Mouse (Mus musculus) hindbrain, embryonic 14.5 days (tissue): ENCODE data around the gene Aen. TPM values are rescaled to one million over a fixed set of nuclear protein-coding genes. Genes with fewer than 3 reads are reported as not detected.

Experiments used
- ATAC-seq: fragments of 200-750 bp; cut with Nextera tagmentation; 2 replicates; pipeline ENCODE4 v1.8.0; 2017; ENCODE audit warnings: moderate number of reproducible peaks, mild to moderate bottlenecking, moderate TSS enrichment, moderate library complexity; ENCODE audit not compliant: low FRiP score
- DNase-seq: peaks from one replicate; pipeline ENCODE4 v3.0.0-alpha.2; 2015; ENCODE audit warnings: low spot score
- H3K27ac ChIP-seq: fragments of 300-500 bp; sonication (generic); 2 replicates; pipeline ENCODE4 v1.5.1; 2014; ENCODE audit warnings: mild to moderate bottlenecking, moderate library complexity
- H3K27me3 ChIP-seq: fragments of 300-500 bp; sonication (generic); 2 replicates; pipeline ENCODE4 v1.6.1; 2014; ENCODE audit warnings: mild to moderate bottlenecking, low read length, mixed read lengths; ENCODE audit not compliant: control insufficient read depth, insufficient read depth
- H3K36me3 ChIP-seq: fragments of 300-500 bp; sonication (generic); replicated peaks from 2 replicates; pipeline ENCODE4 v1.6.1; 2014; ENCODE audit not compliant: control insufficient read depth, insufficient read depth
- H3K4me1 ChIP-seq: fragments of 300-500 bp; sonication (generic); replicated peaks from 2 replicates; pipeline ENCODE4 v1.6.1; 2014; ENCODE audit warnings: antibody characterized with exemption, low read length, mixed read lengths; ENCODE audit not compliant: control insufficient read depth, insufficient read depth
- H3K4me2 ChIP-seq: fragments of 300-500 bp; sonication (generic); replicated peaks from 2 replicates; pipeline ENCODE4 v1.6.1; 2014; ENCODE audit warnings: mild to moderate bottlenecking, moderate library complexity
- H3K4me3 ChIP-seq: fragments of 300-500 bp; sonication (generic); replicated peaks from 2 replicates; pipeline ENCODE4 v1.5.1; 2014; ENCODE audit warnings: mild to moderate bottlenecking, low read length
- H3K9ac ChIP-seq: fragments of 300-500 bp; sonication (generic); 2 replicates; pipeline ENCODE4 v1.6.1; 2014
- H3K9me3 ChIP-seq: fragments of 300-500 bp; sonication (generic); 2 replicates; pipeline ENCODE4 v1.6.1; 2016; ENCODE audit warnings: low read length; ENCODE audit not compliant: control insufficient read depth
- WGBS: fragments of 180-500 bp; shearing (Covaris S2); extraction: QIAGEN DNeasy Blood & Tissue Kit; methylation state at CpG from one replicate; pipeline ENCODE4 v1.1.7; 2014; 5-methylcytosine and 5-hydroxymethylcytosine counted together
- microRNA-seq: library from miRNA; unstranded; fragments of <30 nt; microRNA quantifications from one replicate; pipeline ENCODE4, GENCODE M21; 2016
- polyA plus RNA-seq: library from polyadenylated mRNA; unstranded; fragments of >200 nt; fragmentation: Nextera tagmentation; extraction: Ambion mirVana; gene quantifications from 2 replicates; pipeline ENCODE4 v1.2.1, GENCODE M21; 2014

Aen gene
- polyA plus RNA-seq, 1 experiment from 2014 or later = 42.0 TPM

DNA sequence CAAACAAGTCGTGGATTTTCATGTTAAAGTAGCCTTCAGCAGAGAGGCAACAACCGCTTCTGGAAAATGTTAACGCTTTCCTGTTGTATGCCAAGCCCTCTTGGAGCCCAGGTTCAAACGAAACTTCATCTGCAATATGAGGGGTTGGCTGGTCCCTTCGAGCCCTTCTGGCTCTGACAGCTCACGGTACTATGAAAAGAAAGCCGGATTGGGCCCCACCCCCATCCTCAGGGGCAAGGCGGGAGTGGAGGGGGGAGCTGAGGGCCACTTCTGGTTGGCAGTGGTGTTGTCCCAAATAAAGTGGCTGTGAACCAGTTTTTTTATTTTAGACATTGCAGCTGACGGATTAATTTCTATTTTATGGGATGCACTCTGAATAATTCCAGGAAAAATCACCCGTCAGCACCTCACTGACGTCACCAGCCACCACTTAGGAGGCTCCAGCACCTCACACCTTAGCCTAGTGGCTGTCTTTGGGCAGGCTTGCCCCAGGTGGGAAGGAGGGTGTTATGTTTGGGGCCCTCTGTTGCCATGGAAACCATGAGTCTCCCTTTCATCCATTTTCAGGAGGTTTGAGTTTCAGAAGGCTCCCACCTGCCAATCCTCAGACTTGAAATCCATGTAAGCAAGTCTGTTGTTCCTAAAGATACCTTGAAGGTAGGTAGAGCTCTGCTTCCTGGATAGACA is 58.4 kb downstream of the Aen start:
- WGBS = 37% methylated on average over 11 of the region's 11 CpGs
- H3K27ac ChIP-seq = no peak overlapping the region
- no peak for ATAC-seq
- no peaks in the 10 kb centered on the region for H3K4me1 ChIP-seq
- no peak overlapping the region for H3K4me2 ChIP-seq
- H3K36me3 ChIP-seq = no peaks in the 10 kb centered on the region
- H3K4me3 ChIP-seq = no peak overlapping the region
- H3K9ac ChIP-seq = no peak overlapping the region
- H3K9me3 ChIP-seq = no peaks in the 10 kb centered on the region
- H3K27me3 ChIP-seq = no peaks in the 10 kb centered on the region
- DNase-seq = no peak

DNA sequence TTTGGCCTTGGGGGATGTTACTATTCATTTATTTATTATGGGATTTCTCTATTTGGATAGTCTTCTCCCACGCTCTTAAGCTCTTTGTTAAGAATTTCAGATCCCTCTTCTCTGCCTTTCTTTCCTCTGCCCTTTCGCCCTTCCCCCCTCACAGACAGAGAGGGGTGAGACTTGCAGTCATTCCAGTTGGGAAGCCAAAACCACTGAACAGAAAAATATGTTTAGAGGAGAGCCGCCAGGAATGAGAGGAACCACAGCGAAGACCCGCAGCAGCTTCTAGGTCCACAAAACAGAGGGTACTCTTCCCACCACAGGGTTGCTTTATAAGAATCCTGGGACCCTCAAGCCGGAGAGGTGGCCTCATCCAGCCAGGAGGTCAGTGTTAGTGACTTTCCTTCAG is 59.0 kb downstream of the Aen start:
- no peaks in the 10 kb centered on the region for H3K27me3 ChIP-seq
- H3K4me3 ChIP-seq = no peak overlapping the region
- H3K36me3 ChIP-seq = no peaks in the 10 kb centered on the region
- H3K4me2 ChIP-seq = no peak overlapping the region
- ATAC-seq (no peak), DNase-seq (no peak)
- 80% methylated on average over 6 of the region's 6 CpGs for WGBS
- no peak overlapping the region for H3K27ac ChIP-seq
- no peaks in the 10 kb centered on the region for H3K9me3 ChIP-seq
- no peaks in the 10 kb centered on the region for H3K4me1 ChIP-seq
- H3K9ac ChIP-seq = no peak overlapping the region

DNA sequence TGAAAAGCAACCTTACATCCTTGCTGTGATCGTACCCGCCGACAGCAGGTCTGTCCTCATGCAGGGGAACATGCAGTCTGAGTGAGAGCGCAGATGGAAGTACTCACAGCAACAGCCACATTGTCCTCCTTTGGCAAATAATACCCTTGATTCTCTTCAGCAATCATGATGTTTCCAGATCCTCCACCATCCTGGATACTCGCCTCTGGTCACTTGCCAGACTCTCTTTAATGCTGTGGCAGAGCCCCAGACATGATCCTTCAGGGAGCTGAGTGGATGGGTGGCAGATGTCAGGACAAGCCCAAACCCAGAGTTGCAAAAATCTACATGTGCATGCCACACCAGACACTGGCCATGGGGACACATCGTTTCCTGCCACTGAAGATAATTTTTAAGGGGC is 59.4 kb downstream of the Aen start:
- Histone ChIP-seq H3K36me3 (no peaks in the 10 kb centered on the region), H3K4me2 (no peak overlapping the region), H3K4me3 (no peak overlapping the region), H3K4me1 (no peaks in the 10 kb centered on the region), H3K9ac (no peak overlapping the region), H3K27ac (no peak overlapping the region), H3K9me3 (no peaks in the 10 kb centered on the region), H3K27me3 (no peaks in the 10 kb centered on the region)
- DNase-seq = no peak
- WGBS = 90% methylated on average over 6 of the region's 6 CpGs
- ATAC-seq = no peak

DNA sequence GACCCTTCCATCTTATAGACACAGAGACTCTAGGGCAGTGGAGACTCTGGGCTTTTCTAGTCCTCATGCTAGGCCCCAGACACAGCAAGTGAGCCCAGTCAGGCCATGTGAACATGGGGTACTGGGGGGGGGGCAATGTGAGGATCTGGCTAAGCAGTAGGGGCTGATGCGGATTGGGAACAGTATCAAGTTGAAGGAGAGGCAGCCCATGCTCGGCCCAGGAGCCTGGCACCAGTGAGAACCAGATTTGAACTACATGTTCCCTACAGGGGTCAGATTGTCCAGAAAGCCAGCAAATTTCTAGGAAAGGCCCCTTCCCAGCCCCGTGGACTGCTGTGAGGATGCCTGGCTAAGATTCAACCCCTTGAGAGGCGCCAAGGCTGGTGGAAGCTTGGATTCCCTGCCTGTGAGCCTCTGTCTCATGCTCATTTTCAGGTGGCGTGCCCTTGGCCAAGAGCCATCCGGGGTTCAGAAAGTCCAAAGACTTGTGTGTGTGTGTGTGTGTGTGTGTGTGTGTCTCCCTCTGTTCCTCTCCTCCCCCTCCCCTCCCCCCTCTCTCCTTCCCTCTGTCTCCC is 62.9 kb downstream of the Aen start:
- H3K9me3 ChIP-seq = no peaks in the 10 kb centered on the region
- no peak overlapping the region for H3K9ac ChIP-seq
- ATAC-seq = no peak; the same call in 1 of the 2 replicates
- no peak overlapping the region for H3K4me2 ChIP-seq
- no peak overlapping the region for H3K27ac ChIP-seq
- H3K36me3 ChIP-seq = no peaks in the 10 kb centered on the region
- no peaks in the 10 kb centered on the region for H3K4me1 ChIP-seq
- H3K27me3 ChIP-seq = no peaks in the 10 kb centered on the region
- WGBS = 63% methylated on average over 6 of the region's 6 CpGs
- no peak overlapping the region for H3K4me3 ChIP-seq
- DNase-seq = no peak

Small RNA genes lying within 50 kb of the gene (microRNA-seq; reads per million reads assigned to microRNA genes)
- gene Mir7-2 = 278 reads per million, percentile 64 among the genes with 10 or more reads in this experiment

Other genes starting within 250 kb of the Aen start
- 24.3 and 25.9 TPM in 2 replicates for gene Ntrk3, start 157.8 kb upstream of the Aen start, polyA plus RNA-seq
- 62.6 and 65.6 TPM in 2 replicates for gene Mrps11, start 112.7 kb upstream of the Aen start, polyA plus RNA-seq
- 58.3 and 62.1 TPM in 2 replicates for gene Mrpl46, start 112.3 kb upstream of the Aen start, polyA plus RNA-seq
- 12.7 and 13.5 TPM in 2 replicates for gene Det1, start 48.6 kb upstream of the Aen start, polyA plus RNA-seq
- gene Isg20, start 17.6 kb downstream of the Aen start, polyA plus RNA-seq = 0.55 and 1.2 TPM in 2 replicates
- gene Acan, start 157.6 kb downstream of the Aen start, polyA plus RNA-seq = 0.09 and 0.23 TPM in 2 replicates
- 2.2 and 2.5 TPM in 2 replicates for gene Hapln3, start 235.2 kb downstream of the Aen start, polyA plus RNA-seq